Mouse (Mus musculus) lung, postnatal 0 days (tissue): ENCODE data around the gene Svip.

Source experiments
- CTCF ChIP-seq: IDR thresholded peaks from 2 replicates; pipeline ENCODE4 v1.5.1; 2016; ENCODE audit warnings: antibody characterized with exemption, mild to moderate bottlenecking
- EP300 ChIP-seq: IDR thresholded peaks from 2 replicates; pipeline ENCODE4 v1.6.1; 2016; ENCODE audit warnings: antibody characterized with exemption, mild to moderate bottlenecking, control low read depth

DNA sequence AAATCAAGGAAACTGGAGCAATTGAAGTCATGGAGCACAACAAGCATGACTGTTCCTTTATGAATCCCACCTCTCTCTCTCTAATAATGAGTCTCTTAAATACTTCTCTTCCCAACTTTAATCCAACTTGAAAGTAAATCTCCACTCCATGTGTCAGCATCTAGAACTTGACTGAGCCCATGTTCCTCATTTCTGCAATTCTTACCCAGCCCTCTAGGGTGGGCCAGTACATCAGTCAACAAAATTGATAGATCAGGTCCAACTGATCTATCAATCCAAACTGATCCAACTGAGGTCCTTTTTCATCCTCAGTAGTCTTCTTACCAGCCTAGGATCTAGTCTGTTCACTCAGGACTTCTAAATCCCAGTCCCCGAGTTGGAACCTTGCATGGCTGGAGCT is 9.4 kb upstream of the Svip start:
- no peak for TF ChIP-seq CTCF
- no peak for TF ChIP-seq EP300
